Mouse (Mus musculus): Measurements from ENCODE around the gene Olfr301. TPM values are rescaled to one million over a fixed set of nuclear protein-coding genes. Genes with fewer than 3 reads are reported as not detected.

Olfr301 gene
- polyA plus RNA-seq (2012; rRNA removed): not detected in 2 replicates

DNA sequence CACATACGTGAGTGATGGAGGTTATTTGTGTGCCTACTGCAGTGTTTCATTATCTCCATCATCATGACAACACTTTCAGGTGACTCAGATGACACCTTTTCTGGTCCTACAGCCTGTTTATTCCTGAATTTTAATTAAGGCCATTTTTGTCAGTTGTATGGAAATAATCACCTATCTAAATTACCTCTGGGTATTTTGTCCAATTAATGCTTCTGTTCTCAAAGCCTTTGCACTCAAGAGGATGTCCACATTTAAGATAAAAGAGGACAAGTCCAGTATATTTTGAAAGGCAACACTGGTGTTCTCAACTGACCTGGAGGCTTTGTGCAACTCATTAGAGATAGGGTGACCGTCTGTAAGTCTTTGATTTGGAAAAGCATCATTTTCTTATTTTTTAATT lies at the start of gene Olfr301:
TSS of gene Olfr301 (plus strand) at position 301 of the 400 bp plus-strand sequence.
- 77% methylated on average over 2 of the region's 2 CpGs for WGBS
- DNase-seq (ENCODE audit: low read depth, low spot score): no peak

DNA sequence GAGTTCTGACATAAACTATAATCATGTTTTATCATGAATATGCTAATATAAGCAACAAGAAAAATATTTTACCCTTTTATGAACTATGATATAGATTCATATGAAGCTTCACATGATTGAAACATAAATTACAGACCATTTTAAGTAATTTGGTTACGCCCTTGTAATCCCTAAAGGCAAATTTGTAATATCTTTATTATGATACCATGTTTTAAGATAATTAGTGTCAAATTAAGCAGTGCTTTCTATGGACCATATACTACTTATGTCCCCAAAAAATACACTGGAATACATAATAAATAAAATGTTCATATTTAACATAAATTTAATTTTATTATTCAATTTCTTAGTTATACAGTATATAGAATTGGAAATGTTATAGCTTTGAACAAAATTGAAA lies 36.8 kb upstream of the Olfr301 start, which contains the start of gene Olfr305:
TSS of gene Olfr305 (minus strand) at position 101 of the 400 bp plus-strand sequence.
- DNase-seq (ENCODE audit: low read depth, low spot score): no peak
- 82% methylated on average over 1 of the region's 1 CpGs for WGBS

DNA sequence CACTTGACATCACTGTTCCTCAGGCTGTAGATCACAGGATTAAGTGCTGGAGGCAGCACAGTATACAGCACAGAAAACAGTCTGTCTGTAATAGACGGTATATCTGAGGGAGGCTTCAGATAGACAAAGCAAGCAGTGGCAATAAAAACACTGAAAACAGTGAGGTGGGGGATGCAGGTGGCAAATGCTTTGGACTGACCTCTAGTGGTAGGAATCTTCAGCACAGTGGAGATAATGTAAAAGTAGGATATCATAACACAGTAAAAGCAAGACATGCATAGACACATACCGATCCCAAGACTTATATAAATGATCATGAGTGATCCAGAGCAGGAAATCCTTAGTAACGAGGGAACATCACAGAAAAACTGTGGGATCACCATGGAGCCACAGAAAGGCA lies 17.9 kb upstream of the Olfr301 start:
- 49% methylated on average over 3 of the region's 3 CpGs for WGBS
- no peak for DNase-seq (ENCODE audit: low read depth, low spot score)

DNA sequence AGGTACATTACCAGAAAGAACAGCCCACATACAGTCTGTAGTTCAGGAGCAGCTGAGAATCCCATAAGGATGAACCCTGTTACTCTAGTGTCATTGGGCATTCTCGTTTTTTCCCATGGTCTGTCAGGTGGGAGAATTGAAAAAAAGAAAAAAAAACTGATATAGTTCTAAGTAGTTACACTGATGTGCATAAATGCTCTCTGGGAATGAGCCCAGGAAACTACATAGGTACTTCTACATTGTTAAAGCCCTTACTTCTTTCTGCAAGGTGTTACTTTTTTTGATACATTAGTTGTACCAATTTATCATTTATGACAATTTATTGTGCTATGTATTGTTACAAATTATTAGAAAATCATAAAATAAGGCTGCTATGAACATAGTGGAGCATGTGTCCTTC lies 17.1 kb upstream of the Olfr301 start, which contains the start of gene Olfr304:
TSS of gene Olfr304 (minus strand) at position 101 of the 400 bp plus-strand sequence.
- no peak for DNase-seq (ENCODE audit: low read depth, low spot score)
- 56% methylated on average over 1 of the region's 1 CpGs for WGBS

DNA sequence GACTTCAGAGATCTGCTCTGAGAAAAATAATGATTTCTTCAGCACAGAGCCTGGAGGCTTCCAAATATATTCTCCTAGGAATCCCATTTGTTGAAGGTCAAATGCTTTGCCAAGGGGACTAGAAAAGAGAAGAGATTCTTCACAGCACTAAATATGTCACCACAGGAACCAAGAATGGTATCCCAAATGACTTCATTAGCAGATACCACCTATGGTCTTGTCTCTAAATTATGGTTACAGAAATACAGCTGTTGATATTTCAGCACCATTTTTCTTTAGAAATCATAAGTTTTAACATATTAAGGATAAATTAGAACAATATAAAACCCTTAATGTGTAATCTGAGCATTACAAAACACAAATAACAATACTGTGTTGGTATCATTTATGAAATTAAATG lies 6.0 kb upstream of the Olfr301 start, which contains the start of gene Olfr303:
TSS of gene Olfr303 (minus strand) at position 101 of the 400 bp plus-strand sequence.
- no peak for DNase-seq (ENCODE audit: low read depth, low spot score)

DNA sequence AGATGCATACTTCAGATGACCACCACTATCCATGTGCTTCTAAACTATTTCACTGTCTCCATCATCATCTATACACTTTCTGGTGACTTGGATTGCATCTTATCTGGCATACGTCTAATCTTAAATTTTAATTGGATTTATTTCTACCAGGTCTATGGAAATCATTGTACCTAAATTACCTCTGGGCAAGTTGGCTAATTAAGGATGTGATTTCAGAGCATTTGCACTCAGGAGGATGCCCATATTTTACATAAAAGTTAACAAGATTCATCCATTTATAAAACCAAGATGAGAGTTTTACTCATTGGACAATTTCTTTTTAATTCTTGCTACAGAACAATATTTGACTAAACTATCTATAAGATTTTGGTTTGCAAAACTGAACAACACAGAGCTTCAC lies 56.0 kb downstream of the Olfr301 start, which contains the start of gene Olfr299:
TSS of gene Olfr299 (plus strand) at position 301 of the 400 bp plus-strand sequence.
- 87% methylated on average over 1 of the region's 1 CpGs for WGBS

More for the DNA sequence above, 56.0 kb downstream of the Olfr301 start, which contains the start of gene Olfr299:
- no peak for DNase-seq (ENCODE audit: low read depth, low spot score)

Other genes with a start within 250 kb of the Olfr301 start
- not detected in 2 replicates for gene Vmn2r75, start 232.1 kb upstream of the Olfr301 start, polyA plus RNA-seq (2012; rRNA removed)
- gene Vmn2r76, start 157.5 kb upstream of the Olfr301 start, polyA plus RNA-seq (2012; rRNA removed): not detected in 2 replicates
- gene Olfr310, start 126.7 kb upstream of the Olfr301 start, polyA plus RNA-seq (2012; rRNA removed): not detected in 2 replicates
- not detected in 2 replicates for gene Olfr309, start 90.1 kb upstream of the Olfr301 start, polyA plus RNA-seq (2012; rRNA removed)
- not detected in 2 replicates for gene Olfr308, start 78.2 kb upstream of the Olfr301 start, polyA plus RNA-seq (2012; rRNA removed)
- gene Olfr307, start 66.3 kb upstream of the Olfr301 start, polyA plus RNA-seq (2012; rRNA removed): not detected in 2 replicates
- not detected in 2 replicates for gene Olfr305, start 36.9 kb upstream of the Olfr301 start, polyA plus RNA-seq (2012; rRNA removed)
- gene Olfr304, start 17.2 kb upstream of the Olfr301 start, polyA plus RNA-seq (2012; rRNA removed): not detected in 2 replicates
- gene Olfr303, start 6.1 kb upstream of the Olfr301 start, polyA plus RNA-seq (2012; rRNA removed): not detected in 2 replicates
- not detected in 2 replicates for gene Olfr299, start 56.1 kb downstream of the Olfr301 start, polyA plus RNA-seq (2012; rRNA removed)
- gene Olfr298, start 88.6 kb downstream of the Olfr301 start, polyA plus RNA-seq (2012; rRNA removed): not detected in 2 replicates
- not detected in 2 replicates for gene Olfr297, start 116.1 kb downstream of the Olfr301 start, polyA plus RNA-seq (2012; rRNA removed)
- gene Olfr295, start 180.0 kb downstream of the Olfr301 start, polyA plus RNA-seq (2012; rRNA removed): not detected in 2 replicates
- gene Olfr294, start 212.8 kb downstream of the Olfr301 start, polyA plus RNA-seq (2012; rRNA removed): not detected in 2 replicates
- not detected in 2 replicates for gene Olfr293, start 245.2 kb downstream of the Olfr301 start, polyA plus RNA-seq (2012; rRNA removed)

All from large intestine, adult 2 months (tissue).